19 mouse cellular contexts compared by ENCODE assay signal in the genomic region with DNA sequence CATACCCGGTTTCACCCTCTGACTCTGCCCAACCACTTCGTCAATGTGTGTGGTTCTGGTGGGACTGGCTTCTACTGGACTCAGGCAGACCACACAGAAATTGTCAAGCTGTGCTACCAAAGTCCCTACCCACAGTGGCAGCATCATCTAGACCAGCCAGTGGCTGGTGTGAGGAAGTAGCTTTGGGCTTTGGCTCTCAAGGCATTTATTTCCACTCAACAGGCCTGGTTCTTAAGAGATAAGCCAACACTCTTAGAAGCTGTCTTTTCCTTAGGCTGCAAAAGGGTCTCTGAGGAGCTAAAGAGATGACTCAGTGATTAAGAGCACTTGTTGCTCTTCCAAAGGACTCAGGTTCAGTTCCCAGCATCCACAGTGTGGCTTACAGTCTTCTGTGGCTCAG. TPM values are rescaled to one million over a fixed set of nuclear protein-coding genes. Genes with fewer than 3 reads are reported as not detected.
"Had no signal": no experiment of that assay in that cellular context is flagged by ENCODE, and none has a peak within 500 bp of the region (broad histone marks: within the 10 kb centered on the region; RNA-seq: fewer than 3 reads in every experiment).

No protein-coding gene starts in this region.

- H3K9ac ChIP-seq: kidney, embryonic 15.5 days; limb, embryonic 15.5 days; lung, embryonic 15.5 days; midbrain, embryonic 12.5 days had no signal

- H3K27me3 ChIP-seq: kidney, embryonic 15.5 days; limb, embryonic 15.5 days; lung, embryonic 15.5 days; midbrain, embryonic 12.5 days had no signal

- H3K4me1 ChIP-seq: kidney, embryonic 15.5 days; limb, embryonic 15.5 days; lung, embryonic 15.5 days; midbrain, embryonic 12.5 days had no signal

- H3K27ac ChIP-seq: kidney, embryonic 15.5 days; limb, embryonic 15.5 days; lung, embryonic 15.5 days; midbrain, embryonic 12.5 days had no signal

- H3K9me3 ChIP-seq: kidney, embryonic 15.5 days; limb, embryonic 15.5 days; lung, embryonic 15.5 days; megakaryocyte, embryonic 14.5 days; midbrain, embryonic 12.5 days had no signal

- H3K4me2 ChIP-seq: kidney, embryonic 15.5 days; limb, embryonic 15.5 days; lung, embryonic 15.5 days; midbrain, embryonic 12.5 days had no signal

- ATAC-seq: intestine, embryonic 16.5 days; midbrain, embryonic 16.5 days had no signal

- H3K4me3 ChIP-seq: kidney, embryonic 15.5 days; limb, embryonic 15.5 days; lung, embryonic 15.5 days; megakaryocyte, embryonic 14.5 days; midbrain, embryonic 12.5 days had no signal

- DNase-seq: kidney, adult 2 months; kidney, postnatal 14 days; lung, postnatal 36 days; right cerebral cortex, postnatal 14 days; thymus, postnatal 36 days had no signal

RNA-seq across cellular contexts. Expression of a gene that starts 31.0 kb away (rescaled TPM):
- total RNA-seq: layer of hippocampus, adult 8-10 months; layer of hippocampus, postnatal 14 days; left cerebral cortex, adult 8-10 months; left cerebral cortex, postnatal 25 days had no signal
- polyA plus RNA-seq: kidney, embryonic 15.5 days; limb, embryonic 11.5 days; limb, embryonic 15.5 days; lung, embryonic 15.5 days; midbrain, embryonic 12.5 days; midbrain, embryonic 16.5 days; neural tube, embryonic 14.5 days; spleen, adult 2 months had no signal
